Mouse (Mus musculus) lung, postnatal 0 days (tissue): Measurements from ENCODE around the gene Mfsd1.

Source experiments
- CTCF ChIP-seq: IDR thresholded peaks from 2 replicates; pipeline ENCODE4 v1.5.1; 2016; ENCODE audit warnings: antibody characterized with exemption, mild to moderate bottlenecking
- EP300 ChIP-seq: IDR thresholded peaks from 2 replicates; pipeline ENCODE4 v1.6.1; 2016; ENCODE audit warnings: antibody characterized with exemption, mild to moderate bottlenecking, control low read depth

DNA sequence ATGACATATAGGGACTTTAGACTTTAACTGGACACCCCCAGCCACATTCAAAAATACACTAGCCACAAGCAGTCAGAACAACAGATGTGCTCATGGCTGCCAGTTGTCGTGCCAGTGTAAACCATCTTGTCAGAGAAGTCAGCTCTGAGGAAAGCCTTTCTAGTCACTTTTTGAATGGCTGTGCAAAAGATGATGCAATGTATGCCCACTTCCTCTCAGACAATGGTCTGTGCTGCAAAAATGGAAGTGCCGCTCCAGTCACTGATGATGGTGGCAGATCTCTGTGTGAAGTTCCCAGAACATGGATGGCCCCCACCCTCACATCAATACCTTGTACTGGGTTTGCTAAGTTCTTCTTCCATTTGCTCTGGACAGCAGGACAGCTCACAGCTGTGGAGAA is 6.3 kb upstream of the Mfsd1 start:
- TF ChIP-seq EP300 (no peak), CTCF (no peak)
